Mouse (Mus musculus) midbrain, embryonic 14.5 days (tissue): ENCODE data around the gene Mxra7. TPM values are rescaled to one million over a fixed set of nuclear protein-coding genes. Genes with fewer than 3 reads are reported as not detected.

ENCODE experiments used
- ATAC-seq: fragments of 200-750 bp; cut with Nextera tagmentation; 2 replicates; pipeline ENCODE4 v1.8.0; 2017; ENCODE audit warnings: moderate number of reproducible peaks, moderate library complexity; ENCODE audit not compliant: low FRiP score, low TSS enrichment
- DNase-seq: peaks from one replicate; pipeline ENCODE4 v3.0.0-alpha.2; 2015
- H3K27ac ChIP-seq: fragments of 300-500 bp; sonication (generic); replicated peaks from 2 replicates; pipeline ENCODE4 v1.5.1; 2014; ENCODE audit warnings: mild to moderate bottlenecking, low read depth, low read length, moderate library complexity
- H3K27me3 ChIP-seq: fragments of 300-500 bp; sonication (generic); 2 replicates; pipeline ENCODE4 v1.6.1; 2014; ENCODE audit warnings: low read length, control low read depth, mixed read lengths; ENCODE audit not compliant: control insufficient read depth, insufficient read depth
- H3K36me3 ChIP-seq: fragments of 300-500 bp; sonication (generic); 2 replicates; pipeline ENCODE4 v1.6.1; 2014; ENCODE audit warnings: low read length, control low read depth; ENCODE audit not compliant: control insufficient read depth, insufficient read depth
- H3K4me1 ChIP-seq: fragments of 300-500 bp; sonication (generic); 2 replicates; pipeline ENCODE4 v1.6.1; 2014; ENCODE audit warnings: mild to moderate bottlenecking, antibody characterized with exemption, low read length, control low read depth; ENCODE audit not compliant: control insufficient read depth, insufficient read depth
- H3K4me2 ChIP-seq: fragments of 300-500 bp; sonication (generic); 2 replicates; pipeline ENCODE4 v1.6.1; 2014; ENCODE audit warnings: mild to moderate bottlenecking, low read length, moderate library complexity
- H3K4me3 ChIP-seq: fragments of 300-500 bp; sonication (generic); replicated peaks from 2 replicates; pipeline ENCODE4 v1.5.1; 2014; ENCODE audit warnings: low read depth, low read length
- H3K9ac ChIP-seq: fragments of 300-500 bp; sonication (generic); replicated peaks from 2 replicates; pipeline ENCODE4 v1.6.1; 2014; ENCODE audit warnings: mild to moderate bottlenecking, low read length, moderate library complexity
- H3K9me3 ChIP-seq: fragments of 300-500 bp; sonication (generic); 2 replicates; pipeline ENCODE4 v1.6.1; 2016; ENCODE audit warnings: low read length, control low read depth, mixed read lengths; ENCODE audit not compliant: control insufficient read depth
- WGBS: fragments of 180-500 bp; shearing (Covaris S2); extraction: QIAGEN DNeasy Blood & Tissue Kit; methylation state at CpG from one replicate; pipeline ENCODE4 v1.1.7; 2014; 5-methylcytosine and 5-hydroxymethylcytosine counted together
- polyA plus RNA-seq: library from polyadenylated mRNA; unstranded; fragments of >200 nt; fragmentation: Nextera tagmentation; extraction: Ambion mirVana; gene quantifications from 2 replicates; pipeline ENCODE4 v1.2.1, GENCODE M21; 2014

Gene Mxra7
- 20.7 and 20.9 TPM in 2 replicates for polyA plus RNA-seq

- H3K27ac ChIP-seq: peak within 1 kb of the TSS; percentile 70
Measured at GRCm38 (mm10) chr11:116827534-116828165, at the start of gene Mxra7. Gene Mxra7, minus strand, starts transcription at chr11:116828046.

GRCm38 (mm10) chr11:116873987-116874386 is 46.1 kb upstream of the Mxra7 start:
- Histone ChIP-seq H3K36me3 (peaks cover 54% of the 10 kb centered on the region), H3K27ac (no peak overlapping the region)

More at GRCm38 (mm10) chr11:116827534-116828165, at the start of gene Mxra7:
- peaks cover 2% of the 10 kb centered on the region for H3K36me3 ChIP-seq
- WGBS: 1% methylated on average over 71 of the region's 71 CpGs
- peak within 1 kb of the TSS; percentile 82 for H3K4me2 ChIP-seq
- H3K4me3 ChIP-seq: peak within 1 kb of the TSS; percentile 65
- peak within 1 kb of the TSS; percentile 71 for H3K9ac ChIP-seq
- H3K9me3 ChIP-seq: no peaks in the 10 kb centered on the region
- DNase-seq (peak; percentile 83), ATAC-seq (peak; percentile 44; the same call in 1 of the 2 replicates)
- no peaks in the 10 kb centered on the region for H3K27me3 ChIP-seq
- H3K4me1 ChIP-seq: peaks cover 20% of the 10 kb centered on the region

GRCm38 (mm10) chr11:116871538-116871937 is 43.7 kb upstream of the Mxra7 start:
- Histone ChIP-seq H3K36me3 (peaks cover 69% of the 10 kb centered on the region), H3K4me1 (no peaks in the 10 kb centered on the region), H3K4me3 (no peak overlapping the region), H3K9ac (no peak overlapping the region), H3K27ac (no peak overlapping the region), H3K4me2 (no peak overlapping the region), H3K27me3 (no peaks in the 10 kb centered on the region), H3K9me3 (no peaks in the 10 kb centered on the region)
- ATAC-seq: no peak
- DNase-seq: no peak
- WGBS: 93% methylated on average over 9 of the region's 9 CpGs

More at GRCm38 (mm10) chr11:116873987-116874386, 46.1 kb upstream of the Mxra7 start:
- H3K9me3 ChIP-seq: no peaks in the 10 kb centered on the region
- H3K4me1 ChIP-seq: no peaks in the 10 kb centered on the region
- H3K4me2 ChIP-seq: no peak overlapping the region
- ATAC-seq (no peak), DNase-seq (no peak)
- 92% methylated on average over 20 of the region's 20 CpGs for WGBS
- H3K27me3 ChIP-seq: no peaks in the 10 kb centered on the region
- H3K9ac ChIP-seq: no peak overlapping the region
- H3K4me3 ChIP-seq: no peak overlapping the region

GRCm38 (mm10) chr11:116869641-116870040 is 41.8 kb upstream of the Mxra7 start:
- Histone ChIP-seq H3K36me3 (peaks cover 83% of the 10 kb centered on the region), H3K27ac (no peak overlapping the region), H3K4me1 (no peaks in the 10 kb centered on the region), H3K27me3 (no peaks in the 10 kb centered on the region), H3K4me3 (no peak overlapping the region), H3K9ac (no peak overlapping the region), H3K9me3 (no peaks in the 10 kb centered on the region), H3K4me2 (no peak overlapping the region)
- WGBS: 95% methylated on average over 4 of the region's 4 CpGs
- DNase-seq (no peak), ATAC-seq (no peak)

GRCm38 (mm10) chr11:116869223-116869622 is 41.4 kb upstream of the Mxra7 start:
- no peak for ATAC-seq
- H3K27me3 ChIP-seq: no peaks in the 10 kb centered on the region
- H3K36me3 ChIP-seq: peaks cover 82% of the 10 kb centered on the region
- H3K4me1 ChIP-seq: no peaks in the 10 kb centered on the region
- H3K4me3 ChIP-seq: no peak overlapping the region
- H3K9me3 ChIP-seq: no peaks in the 10 kb centered on the region
- H3K4me2 ChIP-seq: no peak overlapping the region
- no peak overlapping the region for H3K27ac ChIP-seq
- WGBS: 88% methylated on average over 8 of the region's 8 CpGs
- no peak overlapping the region for H3K9ac ChIP-seq
- no peak for DNase-seq

GRCm38 (mm10) chr11:116868129-116868528 is 40.3 kb upstream of the Mxra7 start:
- H3K27me3 ChIP-seq: no peaks in the 10 kb centered on the region
- H3K4me3 ChIP-seq: no peak overlapping the region
- no peaks in the 10 kb centered on the region for H3K4me1 ChIP-seq
- ATAC-seq (no peak), DNase-seq (no peak)
- no peak overlapping the region for H3K9ac ChIP-seq
- peaks cover 81% of the 10 kb centered on the region for H3K36me3 ChIP-seq
- no peak overlapping the region for H3K4me2 ChIP-seq
- no peak overlapping the region for H3K27ac ChIP-seq
- no peaks in the 10 kb centered on the region for H3K9me3 ChIP-seq
- 76% methylated on average over 3 of the region's 3 CpGs for WGBS

- H3K4me3 ChIP-seq: no peak overlapping the region
- WGBS: 79% methylated on average over 12 of the region's 12 CpGs
- no peak overlapping the region for H3K9ac ChIP-seq
- ATAC-seq (no peak), DNase-seq (no peak)
- no peaks in the 10 kb centered on the region for H3K27me3 ChIP-seq
- H3K36me3 ChIP-seq: peaks cover 84% of the 10 kb centered on the region
- no peak overlapping the region for H3K27ac ChIP-seq
- H3K9me3 ChIP-seq: no peaks in the 10 kb centered on the region
- no peak overlapping the region for H3K4me2 ChIP-seq
- H3K4me1 ChIP-seq: no peaks in the 10 kb centered on the region
Measured at GRCm38 (mm10) chr11:116865945-116866585, 38.2 kb upstream of the Mxra7 start.

GRCm38 (mm10) chr11:116864444-116864843 is 36.6 kb upstream of the Mxra7 start:
- no peaks in the 10 kb centered on the region for H3K4me1 ChIP-seq
- 90% methylated on average over 10 of the region's 10 CpGs for WGBS
- no peak for DNase-seq
- no peak overlapping the region for H3K27ac ChIP-seq
- H3K9me3 ChIP-seq: no peaks in the 10 kb centered on the region
- no peaks in the 10 kb centered on the region for H3K27me3 ChIP-seq
- H3K4me3 ChIP-seq: no peak overlapping the region
- no peak overlapping the region for H3K9ac ChIP-seq
- no peak for ATAC-seq
- peaks cover 86% of the 10 kb centered on the region for H3K36me3 ChIP-seq
- H3K4me2 ChIP-seq: no peak overlapping the region
